Mouse (Mus musculus) gastrocnemius, adult 8-10 months (tissue): ENCODE measurements around the gene Polr2l. TPM values are rescaled to one million over a fixed set of nuclear protein-coding genes. Genes with fewer than 3 reads are reported as not detected.

Experiments used
- DNase-seq, 2 experiments: peaks; one replicate each; pipeline ENCODE4 v3.0.0; 2022; ENCODE audit warnings: low spot score in 2 of 2
- total RNA-seq, 4 experiments: library from RNA; stranded (reverse); gene quantifications; 2 replicates each; pipeline ENCODE4 v1.2.4; 2022

Polr2l gene
- total RNA-seq, 4 experiments from 2014 or later = 57.4 to 68.5 (median 63.7) TPM

- no peak for DNase-seq
Measured at GRCm38 (mm10) chr7:141484186-141485120, 9.5 kb upstream of the Polr2l start.

GRCm38 (mm10) chr7:141483114-141483653 is 8.3 kb upstream of the Polr2l start:
- no peak for DNase-seq

- DNase-seq = no peak
Measured at GRCm38 (mm10) chr7:141482531-141483024, 7.6 kb upstream of the Polr2l start.

- DNase-seq = no peak
Measured at GRCm38 (mm10) chr7:141481498-141482401, 6.8 kb upstream of the Polr2l start.

GRCm38 (mm10) chr7:141480842-141481497 is 6.0 kb upstream of the Polr2l start:
- DNase-seq = no peak

GRCm38 (mm10) chr7:141478270-141478748 is 3.4 kb upstream of the Polr2l start:
- DNase-seq = no peak

- no peak for DNase-seq
Measured at GRCm38 (mm10) chr7:141477578-141478269, 2.8 kb upstream of the Polr2l start.

- no peak for DNase-seq
Measured at GRCm38 (mm10) chr7:141476981-141477370, 2.0 kb upstream of the Polr2l start.

GRCm38 (mm10) chr7:141476226-141476980 is 1.5 kb upstream of the Polr2l start:
- DNase-seq = peak; percentile 76 to 83

GRCm38 (mm10) chr7:141475805-141476158 is 850 bp upstream of the Polr2l start:
- DNase-seq = no peak

- DNase-seq = no peak
Measured at GRCm38 (mm10) chr7:141474160-141474559, 772 bp downstream of the Polr2l start.

GRCm38 (mm10) chr7:141472763-141473162 is 2.2 kb downstream of the Polr2l start:
- no peak for DNase-seq

- no peak for DNase-seq
Measured at GRCm38 (mm10) chr7:141472226-141472625, 2.7 kb downstream of the Polr2l start.

GRCm38 (mm10) chr7:141471236-141471635 is 3.7 kb downstream of the Polr2l start:
- DNase-seq = no peak

- DNase-seq = no peak
Measured at GRCm38 (mm10) chr7:141470637-141470944, 4.3 kb downstream of the Polr2l start.

GRCm38 (mm10) chr7:141469901-141470636 is 4.9 kb downstream of the Polr2l start:
- no peak for DNase-seq

- DNase-seq = no peak
Measured at GRCm38 (mm10) chr7:141469352-141469751, 5.6 kb downstream of the Polr2l start.

- peak in 1 of 2 experiments; percentile 59 for DNase-seq
Measured at GRCm38 (mm10) chr7:141468522-141469211, 6.3 kb downstream of the Polr2l start.

GRCm38 (mm10) chr7:141468164-141468521 is 6.8 kb downstream of the Polr2l start:
- no peak for DNase-seq
